Mouse (Mus musculus): ENCODE results near the gene Ripor2.

- no peak for TF ChIP-seq POLR2A (IDR thresholded peaks at IDR 0.05; ENCODE audit: insufficient read depth, low read depth, low read length)
- no peak for TF ChIP-seq CTCF (IDR thresholded peaks at IDR 0.05; ENCODE audit: insufficient read depth, low read depth, low read length)
These were observed 3.4 kb downstream of the Ripor2 start for GRCm38 (mm10) chr13:24585369-24585768.
